ENCODE assay signal across 25 mouse cellular contexts in genomic region chr10:19886249-19886648, GRCm38 (mm10). TPM values are rescaled to one million over a fixed set of nuclear protein-coding genes. Genes with fewer than 3 reads are reported as not detected.
DNase-seq lines count a peak whose midpoint lies in the region; ATAC-seq and TF ChIP-seq lines count a peak whose summit lies in the region.
"Had no signal": no experiment of that assay in that cellular context is flagged by ENCODE, and none has a peak within 500 bp of the region (broad histone marks: within the 10 kb centered on the region; RNA-seq: fewer than 3 reads in every experiment).

No protein-coding gene starts in this region.

- H3K36me3 ChIP-seq in liver, embryonic 14.5 days (replicated peaks; ENCODE audit: control insufficient read depth, insufficient read depth, low read depth) = no peaks in the 10 kb centered on the region

- WGBS in liver, embryonic 14.5 days (ENCODE audit: insufficient replicate concordance) = 14% methylated on average over 3 of the region's 3 CpGs

- peak; percentile 33 for DNase-seq in thymus, postnatal 0 days (ENCODE audit: low spot score)
- DNase-seq in thymus, postnatal 14 days = no peak
- peak; percentile 34 for DNase-seq in c-Kit-positive CD71-positive TER-119-negative erythroid progenitor cells, embryonic 14.5 days (ENCODE audit: low read depth)
- DNase-seq in liver, embryonic 14.5 days (ENCODE audit: low read depth in 3 of 3, low spot score in 3 of 3) = no peak
- no peak for DNase-seq in urinary bladder, postnatal 10 days (ENCODE audit: low spot score)
- DNase-seq in kidney, postnatal 25 days = no peak
- no peak for DNase-seq in gastrocnemius, postnatal 36 days
- DNase-seq: adrenal gland, adult 2 months; cerebellum, adult 2 months; gastrocnemius, postnatal 10 days; heart, adult 18-20 months; heart, postnatal 14 days; kidney, adult 2 months; kidney, postnatal 10 days; lung, postnatal 4 days; thymus, adult 2 months had no signal

- TF ChIP-seq EP300 in liver, embryonic 14.5 days (IDR thresholded peaks at IDR 0.05; ENCODE audit: low read depth) = no peak

- H3K4me1 ChIP-seq in liver, embryonic 14.5 days (replicated peaks; ENCODE audit: control insufficient read depth in 2 of 2, insufficient read depth in 2 of 2, low read length in 1 of 2) = peaks cover 0 to 4% of the 10 kb centered on the region in 2 experiments; a peak in 2 of 4 replicates
- H3K4me1 ChIP-seq: forebrain, embryonic 10.5 days; heart, embryonic 13.5 days; limb, embryonic 10.5 days had no signal

- H3K4me3 ChIP-seq in liver, embryonic 14.5 days (ENCODE audit: insufficient read depth in 1 of 2, low read depth in 2 of 2, low read length in 2 of 2) = no peak overlapping the region
- H3K4me3 ChIP-seq: forebrain, embryonic 10.5 days; heart, embryonic 13.5 days; layer of hippocampus, adult 2 months; limb, embryonic 10.5 days had no signal

- no peak overlapping the region for H3K9ac ChIP-seq in liver, embryonic 14.5 days (replicated peaks)
- H3K9ac ChIP-seq: heart, embryonic 13.5 days had no signal

- no peaks in the 10 kb centered on the region for H3K9me3 ChIP-seq in liver, embryonic 14.5 days (ENCODE audit: control insufficient read depth, low read length)
- H3K9me3 ChIP-seq: forebrain, embryonic 10.5 days; heart, embryonic 13.5 days; limb, embryonic 10.5 days had no signal

- H3K4me2 ChIP-seq in liver, embryonic 14.5 days (ENCODE audit: low read depth) = no peak overlapping the region
- H3K4me2 ChIP-seq: heart, embryonic 13.5 days; midbrain, embryonic 11.5 days had no signal

- peak; percentile 64 for ATAC-seq in liver, embryonic 14.5 days (ENCODE audit: insufficient read depth)
- ATAC-seq: forebrain, embryonic 16.5 days had no signal

- TF ChIP-seq CTCF in liver, embryonic 14.5 days (IDR thresholded peaks at IDR 0.05; ENCODE audit: low read depth) = no peak

- intact Hi-C loops in gastrocnemius, postnatal 36 days (cut with DNase I) = no loop called here

- no peak overlapping the region for H3K27ac ChIP-seq in liver, embryonic 14.5 days
- H3K27ac ChIP-seq: forebrain, embryonic 10.5 days; heart, embryonic 13.5 days; layer of hippocampus, adult 2 months; limb, embryonic 10.5 days; stomach, postnatal 0 days had no signal

- no peaks in the 10 kb centered on the region for H3K27me3 ChIP-seq in liver, embryonic 14.5 days (ENCODE audit: control insufficient read depth, insufficient read depth, low read length)
- H3K27me3 ChIP-seq: heart, embryonic 13.5 days had no signal

RNA-seq across cellular contexts. Expression of gene Pex7, which starts 21.2 kb away (rescaled TPM):
- 67.6 and 82.6 TPM in 2 replicates for polyA plus RNA-seq in thymus, postnatal 0 days (2015; fragmentation: Nextera tagmentation; extraction: Ambion mirVana)
- polyA plus RNA-seq in liver, embryonic 14.5 days (2012; rRNA removed) = 9.9 and 13.3 TPM in 2 replicates
- polyA plus RNA-seq in liver, embryonic 14.5 days (2014; fragmentation: Nextera tagmentation; extraction: Ambion mirVana) = 30.7 and 30.8 TPM in 2 replicates
- 10 to 100 TPM; 18.2 to 20.0 TPM for total RNA-seq in gastrocnemius, postnatal 36 days (2021)

RNA-seq across cellular contexts. Expression of gene Slc35d3, which starts 35.0 kb away (rescaled TPM):
- 1.3 and 1.4 TPM in 2 replicates for polyA plus RNA-seq in thymus, postnatal 0 days (2015; fragmentation: Nextera tagmentation; extraction: Ambion mirVana)
- polyA plus RNA-seq in liver, embryonic 14.5 days (2012; rRNA removed) = 1.8 and 2.2 TPM in 2 replicates
- 1.8 and 2.4 TPM in 2 replicates for polyA plus RNA-seq in liver, embryonic 14.5 days (2014; fragmentation: Nextera tagmentation; extraction: Ambion mirVana)
- total RNA-seq in gastrocnemius, postnatal 36 days (2021) = not detected
- total RNA-seq: gastrocnemius, postnatal 10 days; heart, adult 18-20 months; liver, adult 2 months; neutrophil, adult 5-6 weeks had no signal
- polyA plus RNA-seq: liver, adult 2 months had no signal

RNA-seq across cellular contexts. Expression of gene Map3k5, which starts 48.0 kb away (rescaled TPM):
- 2.8 and 3.3 TPM in 2 replicates for polyA plus RNA-seq in thymus, postnatal 0 days (2015; fragmentation: Nextera tagmentation; extraction: Ambion mirVana)
- polyA plus RNA-seq in liver, embryonic 14.5 days (2012; rRNA removed) = 0.71 and 1.0 TPM in 2 replicates
- 1.1 and 1.3 TPM in 2 replicates for polyA plus RNA-seq in liver, embryonic 14.5 days (2014; fragmentation: Nextera tagmentation; extraction: Ambion mirVana)
- total RNA-seq in gastrocnemius, postnatal 36 days (2021) = 1 to 10 TPM; 6.3 to 6.7 TPM

Comparison
In these comparisons a context has a peak if more than half of its experiments do, and no peak if none do; other contexts are left out.
1. DNase-seq: peak in thymus, postnatal 0 days (single experiment) and c-Kit-positive CD71-positive TER-119-negative erythroid progenitor cells, embryonic 14.5 days (single experiment); none in thymus, postnatal 14 days (single experiment), liver, embryonic 14.5 days (0 of 3), urinary bladder, postnatal 10 days (single experiment), kidney, postnatal 25 days (0 of 2) and gastrocnemius, postnatal 36 days (0 of 2).